Mouse (Mus musculus) E14TG2a.4 (cell line): ENCODE measurements around the gene Akt1.
A peak's percentile ranks its signal among the peaks of the same experiment; 100 is the strongest.

Source experiments
- H3K27me3 ChIP-seq: 2 replicates; pipeline ENCODE4 v1.6.1; 2014; ENCODE audit warnings: low read length, control low read depth; ENCODE audit not compliant: insufficient read depth
- H3K36me3 ChIP-seq: 2 replicates; pipeline ENCODE4 v1.6.1; 2014; ENCODE audit warnings: low read length, control low read depth; ENCODE audit not compliant: insufficient read depth
- H3K4me1 ChIP-seq: replicated peaks from 2 replicates; pipeline ENCODE4 v1.6.1; 2014; ENCODE audit warnings: low read depth, low read length, control low read depth
- H3K4me3 ChIP-seq: replicated peaks from 2 replicates; pipeline ENCODE4 v1.5.1; 2014; ENCODE audit warnings: mild to moderate bottlenecking, low read length
- H3K9me3 ChIP-seq: 2 replicates; pipeline ENCODE4 v1.6.1; 2014; ENCODE audit warnings: low read length, control low read depth
- CTCF ChIP-seq: conservative IDR thresholded peaks from 2 replicates; pipeline ENCODE4 v1.5.1; 2014; ENCODE audit warnings: low read length
- NANOG ChIP-seq: IDR thresholded peaks from 2 replicates; pipeline ENCODE4 v1.6.1; 2014; ENCODE audit warnings: borderline replicate concordance, low read length, mixed read lengths
- POU5F1 ChIP-seq: IDR thresholded peaks from 2 replicates; pipeline ENCODE4 v1.6.1; 2014; ENCODE audit warnings: low read length, borderline replicate concordance

Gene Akt1

GRCm38 (mm10) chr12:112660576-112661326 lies 13.9 kb downstream of the Akt1 start:
- H3K4me3 ChIP-seq = no peak overlapping the region
- H3K36me3 ChIP-seq = peaks cover 79% of the 10 kb centered on the region
- H3K27me3 ChIP-seq = no peaks in the 10 kb centered on the region
- no peak for TF ChIP-seq POU5F1
- no peak for TF ChIP-seq CTCF
- TF ChIP-seq NANOG = no peak
- no peaks in the 10 kb centered on the region for H3K9me3 ChIP-seq
- peaks cover 60% of the 10 kb centered on the region for H3K4me1 ChIP-seq

GRCm38 (mm10) chr12:112659109-112659508 lies 15.6 kb downstream of the Akt1 start:
- Histone ChIP-seq H3K4me3 (no peak overlapping the region), H3K4me1 (peaks cover 68% of the 10 kb centered on the region), H3K27me3 (no peaks in the 10 kb centered on the region), H3K36me3 (peaks cover 84% of the 10 kb centered on the region), H3K9me3 (no peaks in the 10 kb centered on the region)
- no peak for TF ChIP-seq NANOG
- peak; percentile 44; the same call in 1 of the 2 replicates for TF ChIP-seq CTCF

- Histone ChIP-seq H3K27me3 (no peaks in the 10 kb centered on the region), H3K4me1 (peaks cover 68% of the 10 kb centered on the region), H3K36me3 (peaks cover 88% of the 10 kb centered on the region), H3K9me3 (no peaks in the 10 kb centered on the region), H3K4me3 (no peak overlapping the region)
- no peak for TF ChIP-seq CTCF
Measured at GRCm38 (mm10) chr12:112658619-112659018, 16.1 kb downstream of the Akt1 start.

DNA sequence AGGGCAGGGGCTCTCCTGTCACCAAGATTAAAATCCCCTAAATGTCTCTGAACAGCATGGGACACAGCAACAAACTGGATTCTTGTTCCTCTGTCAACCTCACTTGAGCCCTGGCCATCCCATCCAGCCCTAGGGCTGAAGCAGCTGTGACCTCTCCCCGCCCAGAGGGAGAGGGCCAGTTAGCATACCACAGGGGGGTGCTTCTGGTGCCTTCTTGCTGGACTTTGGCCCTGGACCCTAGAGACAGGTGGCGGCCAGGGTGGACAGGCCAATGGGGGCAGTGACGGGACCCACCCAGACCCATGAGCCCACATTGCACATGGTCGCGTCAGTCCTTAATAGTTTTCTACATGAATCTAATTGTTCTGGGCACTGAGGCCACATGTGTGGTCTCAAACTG lies 20.6 kb downstream of the Akt1 start:
- no peaks in the 10 kb centered on the region for H3K27me3 ChIP-seq
- H3K4me1 ChIP-seq = peaks cover 59% of the 10 kb centered on the region
- TF ChIP-seq NANOG (no peak), POU5F1 (no peak), CTCF (no peak)

DNA sequence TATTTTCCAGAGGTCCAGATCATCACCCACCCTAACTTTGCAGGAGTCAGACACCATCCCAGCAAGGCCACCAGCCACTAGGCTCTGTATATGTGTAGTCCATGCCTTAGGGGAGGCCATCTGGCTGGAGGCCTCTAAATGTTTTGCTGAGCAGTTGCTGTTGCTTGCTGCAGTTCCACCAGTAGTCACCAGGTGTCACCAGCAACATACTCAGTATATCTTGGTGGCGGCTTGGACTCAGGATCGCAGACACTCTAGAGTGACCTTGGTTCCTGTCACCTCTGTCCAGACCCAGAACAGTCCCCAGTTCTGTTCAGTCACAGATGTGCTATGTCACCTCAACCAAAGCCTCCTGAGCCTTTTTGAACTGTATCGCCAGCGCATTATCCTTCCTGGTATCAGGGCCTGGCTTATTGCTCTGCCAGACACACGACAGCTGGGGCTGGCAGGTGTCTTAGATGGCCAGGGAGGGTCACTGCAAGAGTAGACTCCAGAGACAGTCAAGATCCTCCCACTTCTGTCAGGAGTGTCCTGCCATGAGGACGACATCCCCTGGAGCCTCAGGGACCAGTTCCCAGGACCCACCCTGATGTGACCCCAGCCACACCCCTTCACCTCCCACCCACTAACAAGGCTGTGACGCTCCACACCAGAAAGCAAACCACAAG lies 21.4 kb downstream of the Akt1 start:
- TF ChIP-seq CTCF (peak; percentile 97), NANOG (no peak)
- Histone ChIP-seq H3K27me3 (no peaks in the 10 kb centered on the region), H3K9me3 (no peaks in the 10 kb centered on the region), H3K4me3 (no peak overlapping the region), H3K4me1 (peaks cover 61% of the 10 kb centered on the region), H3K36me3 (peaks cover 95% of the 10 kb centered on the region)

More for the DNA sequence above, 20.6 kb downstream of the Akt1 start:
- Histone ChIP-seq H3K4me3 (0 out of 2 replicates have a peak overlapping the region, but pooled peaks have one; percentile 0), H3K36me3 (peaks cover 95% of the 10 kb centered on the region), H3K9me3 (no peaks in the 10 kb centered on the region)

- H3K27me3 ChIP-seq = no peaks in the 10 kb centered on the region
- TF ChIP-seq CTCF = no peak
- TF ChIP-seq POU5F1 = no peak
- TF ChIP-seq NANOG = no peak
- H3K4me3 ChIP-seq = no peak overlapping the region
- H3K36me3 ChIP-seq = peaks cover 95% of the 10 kb centered on the region
- no peaks in the 10 kb centered on the region for H3K9me3 ChIP-seq
- peaks cover 66% of the 10 kb centered on the region for H3K4me1 ChIP-seq
Measured at GRCm38 (mm10) chr12:112651778-112652439, 22.8 kb downstream of the Akt1 start.

- Histone ChIP-seq H3K27me3 (no peaks in the 10 kb centered on the region), H3K9me3 (no peaks in the 10 kb centered on the region), H3K4me3 (no peak overlapping the region), H3K4me1 (peaks cover 61% of the 10 kb centered on the region), H3K36me3 (peaks cover 67% of the 10 kb centered on the region)
- TF ChIP-seq CTCF (no peak), NANOG (no peak), POU5F1 (no peak)
Measured at GRCm38 (mm10) chr12:112648081-112648480, 26.6 kb downstream of the Akt1 start.

GRCm38 (mm10) chr12:112646139-112646538 lies 28.5 kb downstream of the Akt1 start:
- Histone ChIP-seq H3K36me3 (peaks cover 52% of the 10 kb centered on the region), H3K9me3 (no peaks in the 10 kb centered on the region), H3K4me1 (peaks cover 60% of the 10 kb centered on the region), H3K27me3 (peaks cover 3% of the 10 kb centered on the region; the same call in 1 of the 2 replicates), H3K4me3 (peak overlapping the region; percentile 97)
- TF ChIP-seq POU5F1 (no peak), NANOG (no peak), CTCF (no peak)
